Mouse (Mus musculus): ENCODE data around the gene Gk5. TPM values are rescaled to one million over a fixed set of nuclear protein-coding genes. Genes with fewer than 3 reads are reported as not detected.

Gene Gk5
- polyA plus RNA-seq, 1 experiment from 2014 or later = 5.9 TPM

Other genes with a start within 250 kb of the Gk5 start
- gene Xrn1, start 164.6 kb upstream of the Gk5 start, polyA plus RNA-seq (2015; fragmentation: Nextera tagmentation; extraction: Ambion mirVana) = 12.1 and 14.3 TPM in 2 replicates
- gene Tfdp2, start 76.9 kb downstream of the Gk5 start, polyA plus RNA-seq (2015; fragmentation: Nextera tagmentation; extraction: Ambion mirVana) = 44.8 and 45.9 TPM in 2 replicates
- gene Atp1b3, start 245.1 kb downstream of the Gk5 start, polyA plus RNA-seq (2015; fragmentation: Nextera tagmentation; extraction: Ambion mirVana) = 178 and 186 TPM in 2 replicates

Data from kidney, embryonic 16.5 days (tissue).